Mouse (Mus musculus) intestine, embryonic 14.5 days (tissue): ENCODE results near the gene Cdk5. TPM values are rescaled to one million over a fixed set of nuclear protein-coding genes. Genes with fewer than 3 reads are reported as not detected.
"Not testable (repeated sequence)": the region's sequence is repeated elsewhere in the genome, so short reads cannot be mapped to it uniquely, and the experiment has no call there.

Source experiments
- ATAC-seq: fragments of 200-750 bp; cut with Nextera tagmentation; replicated peaks from 2 replicates; pipeline ENCODE4 v1.8.0; 2017; ENCODE audit warnings: low read depth, moderate number of reproducible peaks, moderate TSS enrichment, moderate library complexity; ENCODE audit not compliant: low FRiP score, low TSS enrichment
- DNase-seq: peaks from one replicate; pipeline ENCODE4 v3.0.0-alpha.2; 2018; ENCODE audit warnings: low spot score
- H3K27ac ChIP-seq: fragments of 300-500 bp; sonication (generic); 2 replicates; pipeline ENCODE4 v1.5.1; 2014; ENCODE audit warnings: low read depth, mild to moderate bottlenecking, control low read depth
- H3K27me3 ChIP-seq: fragments of 300-500 bp; sonication (generic); replicated peaks from 2 replicates; pipeline ENCODE4 v1.6.1; 2014; ENCODE audit warnings: low read length, control low read depth; ENCODE audit not compliant: control insufficient read depth, insufficient read depth
- H3K36me3 ChIP-seq: fragments of 300-500 bp; sonication (generic); 2 replicates; pipeline ENCODE4 v1.6.1; 2014; ENCODE audit warnings: low read length, control low read depth; ENCODE audit not compliant: control insufficient read depth, insufficient read depth
- H3K4me1 ChIP-seq: fragments of 300-500 bp; sonication (generic); replicated peaks from 2 replicates; pipeline ENCODE4 v1.6.1; 2014; ENCODE audit warnings: low read length, control low read depth, mixed read lengths; ENCODE audit not compliant: control insufficient read depth, insufficient read depth
- H3K4me2 ChIP-seq: fragments of 300-500 bp; sonication (generic); 2 replicates; pipeline ENCODE4 v1.6.1; 2014; ENCODE audit warnings: low read length
- H3K4me3 ChIP-seq: fragments of 300-500 bp; sonication (generic); 2 replicates; pipeline ENCODE4 v1.5.1; 2014; ENCODE audit warnings: low read depth, low read length, control low read depth, mixed read lengths
- H3K9ac ChIP-seq: fragments of 300-500 bp; sonication (generic); 2 replicates; pipeline ENCODE4 v1.6.1; 2014; ENCODE audit warnings: mild to moderate bottlenecking, low read length
- H3K9me3 ChIP-seq: fragments of 300-500 bp; sonication (generic); 2 replicates; pipeline ENCODE4 v1.6.1; 2016; ENCODE audit warnings: low read length, control low read depth; ENCODE audit not compliant: control insufficient read depth
- WGBS: fragments of 180-500 bp; shearing (Covaris S2); extraction: QIAGEN DNeasy Blood & Tissue Kit; methylation state at CpG from one replicate; pipeline ENCODE4 v1.1.7; 2014; 5-methylcytosine and 5-hydroxymethylcytosine counted together
- polyA plus RNA-seq: library from polyadenylated mRNA; unstranded; fragments of >200 nt; fragmentation: Nextera tagmentation; extraction: Ambion mirVana; gene quantifications from 2 replicates; pipeline ENCODE4 v1.2.1, GENCODE M21; 2014

The Cdk5 gene
- polyA plus RNA-seq, 1 experiment from 2014 or later, result 41.2 TPM

DNA sequence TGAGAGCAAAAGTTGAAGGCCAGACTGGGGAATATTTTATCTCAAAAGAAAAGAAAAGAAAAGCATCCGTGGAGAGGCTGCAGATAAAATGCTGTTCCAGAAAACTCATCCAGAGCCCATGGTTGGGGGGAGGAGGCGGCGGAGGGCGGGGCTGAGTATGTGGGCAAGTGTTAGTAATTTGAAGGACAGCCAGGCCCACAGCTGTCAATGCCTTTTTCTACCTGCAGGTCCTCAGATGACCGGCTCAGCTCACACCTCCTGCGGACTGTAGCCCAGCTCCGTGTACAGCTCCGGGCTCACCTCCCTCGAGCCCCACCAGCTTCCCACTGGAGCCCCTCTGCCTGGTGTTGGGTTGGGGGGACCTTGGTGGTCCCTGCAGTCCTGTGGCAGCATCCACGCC, 23.6 kb downstream of the Cdk5 start:
- H3K9me3 ChIP-seq, result no peaks in the 10 kb centered on the region
- no peaks in the 10 kb centered on the region for H3K27me3 ChIP-seq
- no peak overlapping the region for H3K4me3 ChIP-seq
- no peak overlapping the region for H3K9ac ChIP-seq
- no peak overlapping the region for H3K4me2 ChIP-seq
- ATAC-seq, result no peak; the same call in 1 of the 2 replicates
- no peak overlapping the region for H3K27ac ChIP-seq
- no peak for DNase-seq
- H3K4me1 ChIP-seq, result 0 out of 2 replicates have a peak, but pooled peaks cover 4% of the 10 kb centered on the region
- H3K36me3 ChIP-seq, result peaks cover 30% of the 10 kb centered on the region; the same call in 1 of the 2 replicates
- WGBS, result 88% methylated on average over 10 of the region's 10 CpGs

DNA sequence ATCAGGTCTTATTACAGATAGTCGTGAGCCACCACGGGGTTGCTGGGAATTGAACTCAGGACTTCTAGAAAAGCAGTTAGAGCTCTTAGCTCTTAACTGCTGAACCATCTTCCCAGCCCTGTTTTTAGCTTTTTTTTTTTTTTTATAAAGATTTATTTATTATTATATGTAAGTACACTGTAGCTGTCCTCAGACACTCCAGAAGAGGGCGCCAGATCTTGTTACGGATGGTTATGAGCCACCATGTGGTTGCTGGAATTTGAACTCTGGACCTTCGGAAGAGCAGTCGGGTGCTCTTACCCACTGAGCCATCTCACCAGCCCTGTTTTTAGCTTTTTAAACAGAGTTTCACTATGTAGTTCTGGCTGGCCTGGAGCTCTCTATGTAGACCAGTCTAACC, 27.1 kb downstream of the Cdk5 start:
- H3K9me3 ChIP-seq, H3K27me3 ChIP-seq, H3K27ac ChIP-seq, DNase-seq, H3K9ac ChIP-seq, H3K4me2 ChIP-seq, H3K4me3 ChIP-seq, ATAC-seq, H3K36me3 ChIP-seq, H3K4me1 ChIP-seq: not testable (repeated sequence)
- 89% methylated on average over 6 of the region's 6 CpGs for WGBS

- peak; percentile 98 for DNase-seq
- whole genome bisulfite sequencing, result 2% methylated on average over 36 of the region's 36 CpGs
- 0 out of 2 replicates have a peak, but pooled peaks cover 2% of the 10 kb centered on the region for H3K27me3 ChIP-seq
- H3K27ac ChIP-seq, result peak overlapping the region; percentile 72
- no peaks in the 10 kb centered on the region for H3K9me3 ChIP-seq
- peak overlapping the region; percentile 61 for H3K4me3 ChIP-seq
- H3K4me2 ChIP-seq, result peak overlapping the region; percentile 56
- H3K4me1 ChIP-seq, result peaks cover 8% of the 10 kb centered on the region
- H3K36me3 ChIP-seq, result no peaks in the 10 kb centered on the region
- peak; percentile 95 for ATAC-seq
- H3K9ac ChIP-seq, result peak overlapping the region; percentile 51
Observed at GRCm38 (mm10) chr5:24394165-24394894, 29.0 kb downstream of the Cdk5 start.

GRCm38 (mm10) chr5:24393392-24393997, 29.8 kb downstream of the Cdk5 start, which contains the start of gene Abcb8:
Gene Abcb8 (plus strand): TSS chr5:24393663.
- Histone ChIP-seq H3K27me3 (0 out of 2 replicates have a peak, but pooled peaks cover 2% of the 10 kb centered on the region), H3K4me1 (peaks cover 9% of the 10 kb centered on the region), H3K36me3 (no peaks in the 10 kb centered on the region), H3K9ac (peak within 1 kb of the TSS; percentile 51), H3K4me2 (peak within 1 kb of the TSS; percentile 56), H3K9me3 (no peaks in the 10 kb centered on the region), H3K4me3 (peak within 1 kb of the TSS; percentile 61), H3K27ac (peak within 1 kb of the TSS; percentile 72)
- DNase-seq (peak; percentile 84), ATAC-seq (no peak)
- WGBS, result 24% methylated on average over 7 of the region's 7 CpGs

DNA sequence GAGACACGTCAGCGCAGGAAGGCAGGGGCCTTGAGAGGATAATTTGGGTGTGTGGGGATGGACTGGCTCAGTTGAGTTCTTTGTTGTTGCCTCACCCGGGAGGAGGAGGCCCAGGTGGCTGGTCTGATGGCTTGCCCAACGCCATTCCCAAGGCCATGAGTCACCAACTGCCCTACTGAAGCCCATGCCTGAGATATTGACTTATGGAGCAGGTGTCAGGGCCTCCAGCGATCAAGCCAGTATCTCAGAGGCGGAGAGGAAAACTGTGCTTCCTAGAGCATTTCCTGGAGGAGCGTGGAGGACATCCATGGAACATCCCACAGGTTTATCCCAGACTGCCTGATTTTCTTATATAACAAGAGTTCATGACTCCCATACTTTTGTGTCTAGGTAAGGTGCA, 30.6 kb downstream of the Cdk5 start:
- no peak overlapping the region for H3K27ac ChIP-seq
- WGBS, result 75% methylated on average over 7 of the region's 7 CpGs
- H3K4me1 ChIP-seq, result peaks cover 17% of the 10 kb centered on the region
- DNase-seq (no peak), ATAC-seq (no peak)
- H3K9me3 ChIP-seq, result no peaks in the 10 kb centered on the region
- H3K9ac ChIP-seq, result no peak overlapping the region
- H3K27me3 ChIP-seq, result 0 out of 2 replicates have a peak, but pooled peaks cover 2% of the 10 kb centered on the region
- no peak overlapping the region for H3K4me3 ChIP-seq
- H3K36me3 ChIP-seq, result no peaks in the 10 kb centered on the region
- H3K4me2 ChIP-seq, result no peak overlapping the region

DNA sequence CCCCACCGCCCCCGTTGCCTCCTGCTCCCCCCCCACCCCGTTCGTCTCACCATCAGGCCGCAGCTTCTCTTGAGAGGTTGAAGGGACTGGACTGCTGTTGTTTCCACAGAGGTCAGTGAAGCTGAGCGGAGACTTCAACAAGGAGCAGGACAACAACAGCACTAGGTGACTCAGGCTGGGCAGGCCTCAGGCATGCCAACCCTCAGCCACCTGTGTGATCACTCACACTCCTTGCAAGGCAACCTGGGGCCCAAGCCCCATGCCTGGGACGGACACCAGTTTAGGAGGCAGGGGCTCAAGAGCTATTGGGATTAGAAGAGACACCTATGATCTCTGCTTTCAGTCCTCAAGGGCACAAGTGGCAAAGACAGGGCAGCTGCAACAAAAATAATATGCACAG, 31.5 kb downstream of the Cdk5 start, which contains the start of gene Atg9b:
Gene Atg9b, minus strand, starts transcription at position 280 of the 400 bp plus-strand sequence.
- H3K4me2 ChIP-seq, result no peak within 1 kb of the TSS
- H3K4me3 ChIP-seq, result no peak within 1 kb of the TSS
- peaks cover 22% of the 10 kb centered on the region for H3K4me1 ChIP-seq
- H3K36me3 ChIP-seq, result no peaks in the 10 kb centered on the region
- ATAC-seq (no peak), DNase-seq (no peak)
- no peak within 1 kb of the TSS for H3K27ac ChIP-seq
- no peaks in the 10 kb centered on the region for H3K9me3 ChIP-seq
- 81% methylated on average over 7 of the region's 7 CpGs for WGBS
- H3K27me3 ChIP-seq, result 0 out of 2 replicates have a peak, but pooled peaks cover 8% of the 10 kb centered on the region
- no peak within 1 kb of the TSS for H3K9ac ChIP-seq

GRCm38 (mm10) chr5:24389658-24390020, 33.7 kb downstream of the Cdk5 start:
- peaks cover 19% of the 10 kb centered on the region for H3K4me1 ChIP-seq
- WGBS, result 73% methylated on average over 4 of the region's 4 CpGs

DNA sequence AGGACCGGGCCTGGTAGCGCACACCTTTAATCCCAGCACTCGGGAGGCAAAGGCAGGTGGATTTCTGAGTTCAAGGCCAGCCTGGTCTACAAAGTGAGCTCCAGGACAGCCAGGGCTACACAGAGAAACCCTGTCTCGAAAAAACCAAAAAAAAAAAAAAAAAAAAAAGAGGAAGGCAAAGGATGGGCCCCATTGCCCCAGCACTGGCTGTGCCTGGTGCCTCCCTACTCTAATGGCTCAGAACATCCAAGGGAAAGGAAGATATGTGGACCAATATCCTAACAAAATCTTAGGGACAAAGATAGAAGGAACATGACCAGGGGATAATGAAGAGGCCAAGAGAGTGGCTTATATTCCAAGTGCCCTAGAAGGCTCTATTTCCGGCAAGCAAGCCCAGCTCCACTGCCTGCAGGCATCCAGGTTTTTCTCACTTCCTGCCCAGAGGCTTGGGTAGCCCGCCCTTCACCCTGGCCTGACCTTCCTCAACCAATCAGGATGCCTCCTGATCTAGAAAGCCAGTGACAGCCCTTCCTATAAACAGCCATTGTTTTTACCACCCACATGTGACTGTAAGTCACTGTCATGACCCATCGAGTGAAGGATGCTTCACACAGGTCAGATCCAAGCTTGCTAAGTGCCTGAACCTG, 34.2 kb downstream of the Cdk5 start:
- no peak for DNase-seq
- H3K4me3 ChIP-seq, result no peak overlapping the region

More at GRCm38 (mm10) chr5:24389658-24390020, 33.7 kb downstream of the Cdk5 start:
- H3K27me3 ChIP-seq, result peaks cover 19% of the 10 kb centered on the region; the same call in 1 of the 2 replicates
- DNase-seq (no peak), ATAC-seq (no peak)
- H3K4me3 ChIP-seq, result no peak overlapping the region
- H3K9me3 ChIP-seq, result no peaks in the 10 kb centered on the region
- H3K27ac ChIP-seq, result no peak overlapping the region
- H3K4me2 ChIP-seq, result no peak overlapping the region
- no peak overlapping the region for H3K9ac ChIP-seq
- no peaks in the 10 kb centered on the region for H3K36me3 ChIP-seq

More for the DNA sequence above, 34.2 kb downstream of the Cdk5 start:
- 58% methylated on average over 6 of the region's 7 CpGs for WGBS
- Histone ChIP-seq H3K9me3 (no peaks in the 10 kb centered on the region), H3K4me1 (peaks cover 19% of the 10 kb centered on the region), H3K9ac (no peak overlapping the region), H3K4me2 (no peak overlapping the region), H3K36me3 (no peaks in the 10 kb centered on the region), H3K27ac (no peak overlapping the region), H3K27me3 (peaks cover 19% of the 10 kb centered on the region; the same call in 1 of the 2 replicates)
- no peak for ATAC-seq
